Mouse (Mus musculus): ENCODE data around the gene Caskin2. TPM values are rescaled to one million over a fixed set of nuclear protein-coding genes. Genes with fewer than 3 reads are reported as not detected.

Gene Caskin2
- polyA plus RNA-seq, 2 experiments, result 17.3 to 34.6 TPM

DNA sequence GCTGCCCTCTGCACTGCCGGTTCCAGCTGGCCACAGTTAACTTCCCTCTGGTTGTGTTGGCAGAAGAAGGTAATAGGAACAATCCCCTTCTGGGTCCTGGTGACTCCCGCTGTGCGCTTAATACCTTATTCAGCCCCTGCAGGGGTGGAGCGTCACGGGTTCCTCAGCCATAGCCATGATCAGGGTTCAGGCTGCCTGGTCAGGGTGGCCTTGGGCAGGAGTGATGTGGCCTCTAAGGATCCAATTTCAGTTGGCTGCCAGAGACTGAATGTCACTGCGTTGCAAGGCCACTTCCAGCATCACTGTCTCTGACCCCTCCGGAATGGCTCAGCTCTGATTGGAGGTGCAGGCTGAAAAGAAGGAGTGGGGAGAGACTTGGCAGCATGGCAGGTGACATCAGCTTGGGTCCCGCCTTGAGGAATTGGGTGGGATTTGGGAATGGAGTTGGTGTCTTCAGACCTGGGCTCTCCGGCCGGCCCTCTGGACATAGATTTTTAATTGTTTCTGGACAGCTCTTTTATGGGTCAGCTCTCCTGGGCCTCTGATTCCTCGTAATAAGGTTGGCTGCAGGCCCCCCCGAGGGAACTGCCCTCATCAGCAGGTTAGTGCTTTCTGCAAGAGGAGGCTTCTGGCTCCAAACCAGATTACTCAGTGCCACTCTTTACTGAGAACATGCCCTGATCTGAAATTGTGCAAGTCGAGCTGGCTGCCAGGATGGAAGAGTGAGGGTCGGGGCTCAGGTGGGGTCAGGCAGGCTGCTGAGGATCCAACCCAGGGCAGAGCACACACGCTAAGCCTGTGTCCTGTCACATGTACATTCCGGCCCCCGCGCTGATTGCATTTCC, 37.4 kb downstream of the Caskin2 start:
- no peak overlapping the region for H3K4me2 ChIP-seq (replicated peaks; ENCODE audit: low read depth, low read length, severe bottlenecking)
- H3K4me1 ChIP-seq (ENCODE audit: control insufficient read depth, insufficient read depth, low read length), result peaks cover 15% of the 10 kb centered on the region
- no peaks in the 10 kb centered on the region for H3K9me3 ChIP-seq (ENCODE audit: control insufficient read depth, low read length)
- ATAC-seq (ENCODE audit: low FRiP score, low read depth) (no peak), DNase-seq (ENCODE audit: low spot score) (no peak)
- no peaks in the 10 kb centered on the region for H3K27me3 ChIP-seq (ENCODE audit: control insufficient read depth, insufficient read depth, low read length)
- H3K27ac ChIP-seq (replicated peaks; ENCODE audit: low read depth, low read length), result no peak overlapping the region; the same call in 1 of the 2 replicates
- H3K9ac ChIP-seq (ENCODE audit: low read depth, low read length, severe bottlenecking), result 0 out of 2 replicates have a peak overlapping the region, but pooled peaks have one; percentile 12
- no peak for TF ChIP-seq POLR2A (IDR thresholded peaks at IDR 0.05; ENCODE audit: borderline replicate concordance, extremely low read depth, insufficient read depth, insufficient read length)
- 29% methylated on average over 18 of the region's 18 CpGs for WGBS
- no peak overlapping the region for H3K4me3 ChIP-seq (replicated peaks; ENCODE audit: low read length)
- peaks cover 8% of the 10 kb centered on the region; the same call in 1 of the 2 replicates for H3K36me3 ChIP-seq (ENCODE audit: control insufficient read depth, insufficient read depth, low read length)

DNA sequence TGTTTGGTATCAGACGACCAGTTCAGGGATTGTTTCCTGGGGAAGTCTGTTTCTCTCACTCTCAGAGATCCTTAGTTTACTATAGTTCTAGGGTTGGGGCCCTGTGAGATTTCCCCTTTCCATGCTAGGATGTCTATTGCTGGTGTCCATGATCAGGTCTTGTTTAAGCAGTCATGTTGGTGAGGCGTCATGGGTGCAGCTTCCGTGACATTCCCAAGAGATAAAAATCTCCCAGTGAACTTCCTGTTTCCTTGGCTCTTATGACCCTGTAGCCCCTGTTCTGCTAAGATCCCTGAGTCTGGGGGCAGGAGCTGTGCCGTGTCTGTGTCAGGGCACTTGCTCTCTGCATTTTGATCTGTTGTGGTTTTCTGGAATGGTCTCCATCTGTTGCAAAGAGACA, 38.8 kb downstream of the Caskin2 start:
- no peaks in the 10 kb centered on the region for H3K9me3 ChIP-seq (ENCODE audit: control insufficient read depth, low read length)
- no peak for ATAC-seq (ENCODE audit: low FRiP score, low read depth)
- 67% methylated on average over 4 of the region's 4 CpGs for WGBS
- no peak overlapping the region for H3K9ac ChIP-seq (ENCODE audit: low read depth, low read length, severe bottlenecking)
- no peaks in the 10 kb centered on the region for H3K27me3 ChIP-seq (ENCODE audit: control insufficient read depth, insufficient read depth, low read length)
- no peak overlapping the region for H3K4me2 ChIP-seq (replicated peaks; ENCODE audit: low read depth, low read length, severe bottlenecking)
- no peak for DNase-seq (ENCODE audit: low spot score)
- no peak overlapping the region for H3K27ac ChIP-seq (replicated peaks; ENCODE audit: low read depth, low read length)
- TF ChIP-seq POLR2A (IDR thresholded peaks at IDR 0.05; ENCODE audit: borderline replicate concordance, extremely low read depth, insufficient read depth, insufficient read length), result no peak
- 0 out of 2 replicates have a peak, but pooled peaks cover 8% of the 10 kb centered on the region for H3K36me3 ChIP-seq (ENCODE audit: control insufficient read depth, insufficient read depth, low read length)
- peaks cover 12% of the 10 kb centered on the region for H3K4me1 ChIP-seq (ENCODE audit: control insufficient read depth, insufficient read depth, low read length)
- H3K4me3 ChIP-seq (replicated peaks; ENCODE audit: low read length), result no peak overlapping the region

- H3K4me1 ChIP-seq (ENCODE audit: control insufficient read depth, insufficient read depth, low read length), result peaks cover 11% of the 10 kb centered on the region
- no peaks in the 10 kb centered on the region for H3K9me3 ChIP-seq (ENCODE audit: control insufficient read depth, low read length)
- no peaks in the 10 kb centered on the region for H3K27me3 ChIP-seq (ENCODE audit: control insufficient read depth, insufficient read depth, low read length)
- TF ChIP-seq POLR2A (IDR thresholded peaks at IDR 0.05; ENCODE audit: borderline replicate concordance, extremely low read depth, insufficient read depth, insufficient read length), result no peak
- no peak for ATAC-seq (ENCODE audit: low FRiP score, low read depth)
- DNase-seq (ENCODE audit: low spot score), result no peak
- 0 out of 2 replicates have a peak, but pooled peaks cover 3% of the 10 kb centered on the region for H3K36me3 ChIP-seq (ENCODE audit: control insufficient read depth, insufficient read depth, low read length)
- H3K9ac ChIP-seq (ENCODE audit: low read depth, low read length, severe bottlenecking), result no peak overlapping the region
- H3K4me2 ChIP-seq (replicated peaks; ENCODE audit: low read depth, low read length, severe bottlenecking), result no peak overlapping the region
- H3K4me3 ChIP-seq (replicated peaks; ENCODE audit: low read length), result no peak overlapping the region
- 89% methylated on average over 3 of the region's 3 CpGs for WGBS
- H3K27ac ChIP-seq (replicated peaks; ENCODE audit: low read depth, low read length), result no peak overlapping the region
These were observed 44.5 kb downstream of the Caskin2 start for GRCm38 (mm10) chr11:115768896-115769295.

DNA sequence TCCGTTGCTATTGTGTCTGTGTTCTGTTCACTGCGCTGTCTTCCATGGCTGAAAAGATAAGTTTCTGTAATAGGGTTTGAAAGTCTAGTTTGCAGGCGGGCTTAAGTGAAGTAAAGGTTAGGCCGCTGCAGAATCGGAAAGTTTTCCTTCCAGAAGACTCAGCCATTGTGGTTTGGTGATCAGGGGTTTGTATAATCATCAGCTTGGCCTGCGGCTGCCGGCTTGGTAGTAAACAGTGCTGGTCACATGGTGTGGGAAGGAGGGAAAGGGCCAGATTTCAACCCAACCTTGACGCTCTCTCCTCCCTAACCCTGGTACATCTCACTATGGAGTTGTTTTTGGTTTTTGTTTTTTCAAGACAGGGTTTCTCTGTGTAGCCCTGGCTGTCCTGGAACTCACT, 46.5 kb downstream of the Caskin2 start:
- Histone ChIP-seq H3K9ac (ENCODE audit: low read depth, low read length, severe bottlenecking) (peak overlapping the region; percentile 95; the same call in 1 of the 2 replicates), H3K36me3 (ENCODE audit: control insufficient read depth, insufficient read depth, low read length) (no peaks in the 10 kb centered on the region), H3K4me2 (replicated peaks; ENCODE audit: low read depth, low read length, severe bottlenecking) (no peak overlapping the region), H3K27me3 (ENCODE audit: control insufficient read depth, insufficient read depth, low read length) (no peaks in the 10 kb centered on the region), H3K9me3 (ENCODE audit: control insufficient read depth, low read length) (no peaks in the 10 kb centered on the region), H3K4me3 (replicated peaks; ENCODE audit: low read length) (peak overlapping the region; percentile 80; the same call in 1 of the 2 replicates), H3K27ac (replicated peaks; ENCODE audit: low read depth, low read length) (no peak overlapping the region), H3K4me1 (ENCODE audit: control insufficient read depth, insufficient read depth, low read length) (peaks cover 11% of the 10 kb centered on the region)
- WGBS, result 91% methylated on average over 8 of the region's 8 CpGs
- no peak for ATAC-seq (ENCODE audit: low FRiP score, low read depth)
- no peak for TF ChIP-seq POLR2A (IDR thresholded peaks at IDR 0.05; ENCODE audit: borderline replicate concordance, extremely low read depth, insufficient read depth, insufficient read length)
- DNase-seq (ENCODE audit: low spot score), result no peak

- no peaks in the 10 kb centered on the region for H3K36me3 ChIP-seq (ENCODE audit: control insufficient read depth, insufficient read depth, low read length)
- WGBS, result 38% methylated on average over 13 of the region's 13 CpGs
- H3K27ac ChIP-seq (replicated peaks; ENCODE audit: low read depth, low read length), result peak overlapping the region; percentile 90
- no peaks in the 10 kb centered on the region for H3K27me3 ChIP-seq (ENCODE audit: control insufficient read depth, insufficient read depth, low read length)
- H3K9ac ChIP-seq (ENCODE audit: low read depth, low read length, severe bottlenecking), result peak overlapping the region; percentile 95
- peak overlapping the region; percentile 80 for H3K4me3 ChIP-seq (replicated peaks; ENCODE audit: low read length)
- peaks cover 11% of the 10 kb centered on the region for H3K4me1 ChIP-seq (ENCODE audit: control insufficient read depth, insufficient read depth, low read length)
- ATAC-seq (ENCODE audit: low FRiP score, low read depth) (no peak), DNase-seq (ENCODE audit: low spot score) (no peak)
- no peaks in the 10 kb centered on the region for H3K9me3 ChIP-seq (ENCODE audit: control insufficient read depth, low read length)
- TF ChIP-seq POLR2A (IDR thresholded peaks at IDR 0.05; ENCODE audit: borderline replicate concordance, extremely low read depth, insufficient read depth, insufficient read length), result no peak
- H3K4me2 ChIP-seq (replicated peaks; ENCODE audit: low read depth, low read length, severe bottlenecking), result peak overlapping the region; percentile 66
These were observed 47.0 kb downstream of the Caskin2 start for GRCm38 (mm10) chr11:115766356-115766943.
